Mouse (Mus musculus) forebrain, embryonic 14.5 days (tissue): Measurements from ENCODE around the gene Erg28. TPM values are rescaled to one million over a fixed set of nuclear protein-coding genes. Genes with fewer than 3 reads are reported as not detected.
A peak's percentile ranks its signal among the peaks of the same experiment; 100 is the strongest.

Experiments
- ATAC-seq: fragments of 200-750 bp; cut with Nextera tagmentation; 2 replicates; pipeline ENCODE4 v1.8.0; 2017; ENCODE audit warnings: mild to moderate bottlenecking, moderate library complexity
- DNase-seq: peaks from one replicate; pipeline ENCODE4 v3.0.0-alpha.2; 2015; ENCODE audit warnings: low spot score
- H3K27ac ChIP-seq: fragments of 300-500 bp; sonication (generic); 2 replicates; pipeline ENCODE4 v1.5.1; 2014; ENCODE audit warnings: low read depth, mild to moderate bottlenecking, control low read depth, low read length, moderate library complexity
- H3K27me3 ChIP-seq: fragments of 300-500 bp; sonication (generic); replicated peaks from 2 replicates; pipeline ENCODE4 v1.6.1; 2014; ENCODE audit warnings: low read length, control low read depth, mixed read lengths; ENCODE audit not compliant: control insufficient read depth, insufficient read depth
- H3K36me3 ChIP-seq: fragments of 300-500 bp; sonication (generic); 2 replicates; pipeline ENCODE4 v1.6.1; 2014; ENCODE audit warnings: low read length, control low read depth; ENCODE audit not compliant: control insufficient read depth, insufficient read depth
- H3K4me1 ChIP-seq: fragments of 300-500 bp; sonication (generic); 2 replicates; pipeline ENCODE4 v1.6.1; 2014; ENCODE audit warnings: antibody characterized with exemption, low read length, control low read depth; ENCODE audit not compliant: control insufficient read depth, insufficient read depth
- H3K4me2 ChIP-seq: fragments of 300-500 bp; sonication (generic); 2 replicates; pipeline ENCODE4 v1.6.1; 2014; ENCODE audit warnings: mild to moderate bottlenecking, control low read depth, low read length
- H3K4me3 ChIP-seq: fragments of 300-500 bp; sonication (generic); 2 replicates; pipeline ENCODE4 v1.5.1; 2014; ENCODE audit warnings: low read depth, low read length, control low read depth
- H3K9ac ChIP-seq: fragments of 300-500 bp; sonication (generic); 2 replicates; pipeline ENCODE4 v1.6.1; 2014; ENCODE audit warnings: mild to moderate bottlenecking, low read length, control low read depth, moderate library complexity
- H3K9me3 ChIP-seq: fragments of 300-500 bp; sonication (generic); replicated peaks from 2 replicates; pipeline ENCODE4 v1.6.1; 2016; ENCODE audit warnings: low read length, control low read depth, mixed read lengths; ENCODE audit not compliant: control insufficient read depth
- WGBS: fragments of 180-500 bp; shearing (Covaris S2); extraction: QIAGEN DNeasy Blood & Tissue Kit; methylation state at CpG from one replicate; pipeline ENCODE4 v1.1.7; 2014; 5-methylcytosine and 5-hydroxymethylcytosine counted together
- polyA plus RNA-seq: library from polyadenylated mRNA; unstranded; fragments of >200 nt; fragmentation: Nextera tagmentation; extraction: Ambion mirVana; gene quantifications from 2 replicates; pipeline ENCODE4 v1.2.1, GENCODE M21; 2014

Erg28 gene
- polyA plus RNA-seq, 1 experiment from 2014 or later: 105 TPM

- H3K4me2 ChIP-seq: no peak overlapping the region
- ATAC-seq (no peak), DNase-seq (no peak)
- H3K9ac ChIP-seq: no peak overlapping the region
- H3K27me3 ChIP-seq: no peaks in the 10 kb centered on the region
- 95% methylated on average over 7 of the region's 7 CpGs for WGBS
- H3K9me3 ChIP-seq: no peaks in the 10 kb centered on the region
- no peak overlapping the region for H3K27ac ChIP-seq
- H3K4me1 ChIP-seq: peaks cover 6% of the 10 kb centered on the region; the same call in 1 of the 2 replicates
- no peaks in the 10 kb centered on the region; the same call in 1 of the 2 replicates for H3K36me3 ChIP-seq
- H3K4me3 ChIP-seq: no peak overlapping the region
These were observed 33.0 kb upstream of the Erg28 start for GRCm38 (mm10) chr12:85857300-85857699.

DNA sequence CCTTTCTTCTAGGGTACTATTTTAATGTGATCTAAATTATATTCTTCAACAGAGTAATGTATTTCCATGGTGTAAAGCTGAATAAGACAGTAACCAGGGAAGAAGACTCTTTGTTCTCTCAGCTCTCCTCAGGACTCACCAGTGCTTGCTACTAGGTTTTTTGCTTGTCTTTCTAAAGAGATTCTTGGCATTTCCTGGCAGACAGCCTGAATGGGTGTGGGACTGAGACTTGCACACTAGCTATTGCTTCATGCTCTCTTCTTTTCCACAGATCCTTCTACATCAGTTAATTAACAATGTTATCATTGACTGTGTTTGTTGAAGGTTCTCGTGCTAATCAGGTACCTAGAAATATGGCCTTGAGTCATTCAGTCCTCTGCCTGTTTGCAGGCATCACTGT is 29.9 kb upstream of the Erg28 start:
- Histone ChIP-seq H3K9ac (no peak overlapping the region), H3K4me1 (0 out of 2 replicates have a peak, but pooled peaks cover 3% of the 10 kb centered on the region), H3K4me3 (no peak overlapping the region), H3K27ac (no peak overlapping the region), H3K27me3 (no peaks in the 10 kb centered on the region), H3K4me2 (no peak overlapping the region), H3K9me3 (no peaks in the 10 kb centered on the region), H3K36me3 (no peaks in the 10 kb centered on the region; the same call in 1 of the 2 replicates)
- ATAC-seq (no peak), DNase-seq (peak; percentile 21)
- 59% methylated on average over 1 of the region's 1 CpGs for WGBS

- Histone ChIP-seq H3K27me3 (no peaks in the 10 kb centered on the region), H3K4me3 (no peak overlapping the region), H3K9ac (no peak overlapping the region), H3K4me1 (0 out of 2 replicates have a peak, but pooled peaks cover under 1% of the 10 kb centered on the region), H3K27ac (no peak overlapping the region), H3K36me3 (peaks cover 3% of the 10 kb centered on the region; the same call in 1 of the 2 replicates), H3K9me3 (no peaks in the 10 kb centered on the region), H3K4me2 (no peak overlapping the region)
- DNase-seq (no peak), ATAC-seq (no peak)
- WGBS: 84% methylated on average over 4 of the region's 4 CpGs
These were observed 29.5 kb upstream of the Erg28 start for GRCm38 (mm10) chr12:85853836-85854235.

GRCm38 (mm10) chr12:85850661-85851060 is 26.3 kb upstream of the Erg28 start:
- Histone ChIP-seq H3K4me2 (no peak overlapping the region), H3K36me3 (0 out of 2 replicates have a peak, but pooled peaks cover 6% of the 10 kb centered on the region), H3K4me3 (no peak overlapping the region), H3K9me3 (no peaks in the 10 kb centered on the region), H3K9ac (no peak overlapping the region), H3K4me1 (no peaks in the 10 kb centered on the region), H3K27me3 (no peaks in the 10 kb centered on the region), H3K27ac (no peak overlapping the region)
- 91% methylated on average over 8 of the region's 8 CpGs for WGBS
- ATAC-seq: no peak
- DNase-seq: no peak

- WGBS: 84% methylated on average over 7 of the region's 7 CpGs
- peak; percentile 34 for DNase-seq
- H3K9me3 ChIP-seq: no peaks in the 10 kb centered on the region
- H3K4me1 ChIP-seq: no peaks in the 10 kb centered on the region
- H3K4me2 ChIP-seq: no peak overlapping the region
- no peak for ATAC-seq
- peaks cover 14% of the 10 kb centered on the region; the same call in 1 of the 2 replicates for H3K36me3 ChIP-seq
- no peaks in the 10 kb centered on the region for H3K27me3 ChIP-seq
- no peak overlapping the region for H3K27ac ChIP-seq
- no peak overlapping the region for H3K9ac ChIP-seq
- H3K4me3 ChIP-seq: no peak overlapping the region
These were observed 24.0 kb upstream of the Erg28 start for GRCm38 (mm10) chr12:85848164-85848958.

DNA sequence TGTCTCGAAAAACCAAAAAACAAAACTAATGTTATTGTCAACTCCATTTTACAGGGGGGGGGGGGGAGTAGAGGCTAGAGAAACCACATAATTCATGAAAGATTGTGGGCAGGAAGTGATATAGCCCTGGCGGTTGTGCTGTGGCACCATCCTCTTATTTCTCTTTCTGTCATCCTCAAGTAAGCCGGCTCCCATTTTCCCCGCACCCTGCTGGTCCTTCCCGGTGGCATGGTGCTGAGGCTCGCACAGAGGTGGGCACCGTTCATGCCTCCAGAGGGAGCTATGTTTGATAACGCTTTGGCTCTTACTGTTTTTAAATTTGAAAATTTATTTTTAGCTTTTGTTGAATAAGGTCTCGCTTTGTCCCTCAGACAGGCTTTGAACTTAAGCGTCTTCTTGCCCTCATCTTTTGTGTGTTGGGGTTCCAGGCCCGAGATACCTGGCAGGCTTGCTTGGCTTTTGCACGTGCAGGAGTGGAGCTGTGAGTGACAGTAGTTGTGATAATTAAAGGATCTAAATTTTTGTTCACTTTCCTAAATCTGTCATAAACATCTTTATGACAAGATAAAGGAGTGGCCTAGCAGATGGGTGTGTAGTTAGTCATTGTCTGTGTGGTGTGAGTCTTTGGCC is 15.1 kb upstream of the Erg28 start:
- no peak overlapping the region for H3K4me3 ChIP-seq
- H3K27me3 ChIP-seq: no peaks in the 10 kb centered on the region
- WGBS: 93% methylated on average over 12 of the region's 12 CpGs
- peaks cover 12% of the 10 kb centered on the region; the same call in 1 of the 2 replicates for H3K36me3 ChIP-seq
- no peak for DNase-seq
- no peak overlapping the region for H3K27ac ChIP-seq
- no peaks in the 10 kb centered on the region for H3K4me1 ChIP-seq
- H3K9ac ChIP-seq: no peak overlapping the region
- H3K4me2 ChIP-seq: no peak overlapping the region
- no peaks in the 10 kb centered on the region for H3K9me3 ChIP-seq
- no peak for ATAC-seq

DNA sequence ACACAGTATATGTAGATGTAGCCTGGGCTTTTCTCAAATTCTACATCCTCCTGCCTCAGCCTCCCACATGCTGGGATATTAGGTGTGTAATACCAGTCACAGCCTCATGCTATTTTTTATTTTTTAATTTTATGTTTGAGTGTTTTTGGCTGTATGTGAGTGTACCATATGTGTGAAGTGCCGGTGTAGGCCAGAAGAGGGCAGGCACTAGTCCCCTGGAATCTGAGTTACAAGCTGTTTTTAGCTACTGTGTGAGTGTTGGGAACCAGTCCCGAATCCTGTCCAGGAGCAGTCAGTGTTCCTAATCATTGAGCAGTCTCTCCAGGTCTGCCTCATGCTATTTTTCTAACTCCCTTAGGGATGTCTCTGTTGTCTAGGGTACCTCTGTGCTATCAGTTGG is 13.4 kb upstream of the Erg28 start:
- Histone ChIP-seq H3K27me3 (no peaks in the 10 kb centered on the region), H3K4me1 (no peaks in the 10 kb centered on the region), H3K36me3 (peaks cover 7% of the 10 kb centered on the region; the same call in 1 of the 2 replicates), H3K27ac (no peak overlapping the region), H3K4me3 (no peak overlapping the region), H3K9ac (no peak overlapping the region), H3K4me2 (no peak overlapping the region), H3K9me3 (no peaks in the 10 kb centered on the region)
- 93% methylated on average over 2 of the region's 2 CpGs for WGBS
- DNase-seq: no peak
- no peak for ATAC-seq

GRCm38 (mm10) chr12:85834543-85834942 is 10.2 kb upstream of the Erg28 start:
- no peak for ATAC-seq
- no peak overlapping the region for H3K27ac ChIP-seq
- H3K4me3 ChIP-seq: no peak overlapping the region
- no peak overlapping the region for H3K9ac ChIP-seq
- H3K27me3 ChIP-seq: no peaks in the 10 kb centered on the region
- no peak for DNase-seq
- H3K4me2 ChIP-seq: no peak overlapping the region
- 87% methylated on average over 2 of the region's 2 CpGs for WGBS
- peaks cover 21% of the 10 kb centered on the region for H3K36me3 ChIP-seq
- H3K9me3 ChIP-seq: no peaks in the 10 kb centered on the region
- no peaks in the 10 kb centered on the region for H3K4me1 ChIP-seq

DNA sequence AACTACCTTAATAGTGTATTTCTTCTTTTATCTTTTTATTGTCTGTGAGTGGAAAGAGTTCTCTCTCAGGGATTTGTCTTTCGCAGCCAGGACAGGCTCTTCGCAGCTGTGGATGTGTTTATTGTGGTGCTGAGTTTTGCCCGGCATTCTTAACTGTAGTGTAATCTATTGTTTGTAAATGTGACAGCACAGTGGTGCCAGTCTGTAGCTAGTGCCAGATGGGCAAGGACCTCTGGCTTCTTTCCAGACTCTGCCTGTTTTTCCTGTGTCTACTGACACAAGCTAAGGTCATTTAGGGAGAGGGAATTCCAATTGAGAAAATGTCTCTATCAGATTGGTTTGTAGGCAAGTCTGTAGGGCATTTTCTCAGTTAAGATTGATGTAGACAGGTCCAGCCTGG is 6.3 kb upstream of the Erg28 start:
- no peak for ATAC-seq
- no peaks in the 10 kb centered on the region for H3K9me3 ChIP-seq
- H3K27me3 ChIP-seq: no peaks in the 10 kb centered on the region
- H3K36me3 ChIP-seq: peaks cover 35% of the 10 kb centered on the region
- DNase-seq: no peak
- H3K4me2 ChIP-seq: no peak overlapping the region
- no peak overlapping the region for H3K9ac ChIP-seq
- peaks cover 3% of the 10 kb centered on the region; the same call in 1 of the 2 replicates for H3K4me1 ChIP-seq
- H3K4me3 ChIP-seq: no peak overlapping the region
- 75% methylated on average over 3 of the region's 3 CpGs for WGBS
- H3K27ac ChIP-seq: no peak overlapping the region
